Mouse (Mus musculus): Measurements from ENCODE around the gene Krtap6-2.

Gene Krtap6-2

GRCm38 (mm10) chr16:89420011-89420410 is at the start of gene Krtap6-2:
Krtap6-2 (minus strand) TSS chr16:89420111.
- no peak for TF ChIP-seq GATA4 (IDR thresholded peaks at IDR 0.05; ENCODE audit: insufficient replicate concordance, low read length)

- no peak for TF ChIP-seq GATA4 (IDR thresholded peaks at IDR 0.05; ENCODE audit: insufficient replicate concordance, low read length)
Observed at GRCm38 (mm10) chr16:89461189-89461588, 41.3 kb upstream of the Krtap6-2 start.

GRCm38 (mm10) chr16:89429586-89429985 is 9.7 kb upstream of the Krtap6-2 start:
- TF ChIP-seq GATA4 (IDR thresholded peaks at IDR 0.05; ENCODE audit: insufficient replicate concordance, low read length) = no peak

- TF ChIP-seq GATA4 (IDR thresholded peaks at IDR 0.05; ENCODE audit: insufficient replicate concordance, low read length) = no peak
Observed at GRCm38 (mm10) chr16:89425310-89425709, 5.4 kb upstream of the Krtap6-2 start.

GRCm38 (mm10) chr16:89416311-89416710 is 3.6 kb downstream of the Krtap6-2 start:
- TF ChIP-seq GATA4 (IDR thresholded peaks at IDR 0.05; ENCODE audit: insufficient replicate concordance, low read length) = no peak

GRCm38 (mm10) chr16:89410345-89411068 is 9.4 kb downstream of the Krtap6-2 start:
- TF ChIP-seq GATA4 (IDR thresholded peaks at IDR 0.05; ENCODE audit: insufficient replicate concordance, low read length) = no peak

- TF ChIP-seq GATA4 (IDR thresholded peaks at IDR 0.05; ENCODE audit: insufficient replicate concordance, low read length) = no peak
Observed at GRCm38 (mm10) chr16:89403768-89404167, 16.1 kb downstream of the Krtap6-2 start, which contains the start of gene Krtap21-1. Krtap21-1 (minus strand) TSS chr16:89403868.

- TF ChIP-seq GATA4 (IDR thresholded peaks at IDR 0.05; ENCODE audit: insufficient replicate concordance, low read length) = no peak
Observed at GRCm38 (mm10) chr16:89372734-89373461, 47.0 kb downstream of the Krtap6-2 start.

Data from liver, adult (tissue).